Mouse (Mus musculus): ENCODE data around the gene Rgmb. TPM values are rescaled to one million over a fixed set of nuclear protein-coding genes. Genes with fewer than 3 reads are reported as not detected.

Rgmb gene
- total RNA-seq, 2 experiments from 2014 or later, result 21.3 to 26.4 TPM

- no peak for DNase-seq
Measured at GRCm38 (mm10) chr17:15776349-15776748, 54.5 kb downstream of the Rgmb start.

GRCm38 (mm10) chr17:15774565-15775215, 56.1 kb downstream of the Rgmb start:
- DNase-seq, result no peak

DNA sequence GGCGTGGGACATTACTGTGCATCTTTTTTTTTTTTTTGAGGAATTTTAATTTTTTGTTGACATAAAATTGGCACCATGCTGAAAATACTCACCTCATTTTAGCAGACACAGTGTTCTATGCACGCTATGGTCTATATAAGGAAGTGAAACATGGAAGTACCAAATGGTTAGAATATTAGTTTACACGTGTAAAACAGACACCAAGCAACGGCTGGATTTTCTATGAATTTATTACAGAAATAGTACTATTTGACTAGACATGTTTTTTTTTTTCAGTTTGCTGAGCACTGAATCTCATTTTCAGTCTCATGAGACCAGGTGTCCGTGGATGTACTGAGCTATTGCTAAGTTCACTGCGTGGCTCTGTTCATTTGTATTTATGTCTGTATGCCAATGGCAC, 56.9 kb downstream of the Rgmb start:
- DNase-seq, result no peak

- peak; percentile 26 to 34 for DNase-seq
Measured at GRCm38 (mm10) chr17:15769081-15769724, 61.6 kb downstream of the Rgmb start.

GRCm38 (mm10) chr17:15761191-15761590, 69.6 kb downstream of the Rgmb start:
- DNase-seq, result no peak

Other genes with a start within 250 kb of the Rgmb start
- gene Chd1, start 126.1 kb downstream of the Rgmb start, total RNA-seq (2021), result 10 to 100 TPM; 19.5 to 20.0 TPM